16 mouse cellular contexts compared by ENCODE assay signal in the genomic region with DNA sequence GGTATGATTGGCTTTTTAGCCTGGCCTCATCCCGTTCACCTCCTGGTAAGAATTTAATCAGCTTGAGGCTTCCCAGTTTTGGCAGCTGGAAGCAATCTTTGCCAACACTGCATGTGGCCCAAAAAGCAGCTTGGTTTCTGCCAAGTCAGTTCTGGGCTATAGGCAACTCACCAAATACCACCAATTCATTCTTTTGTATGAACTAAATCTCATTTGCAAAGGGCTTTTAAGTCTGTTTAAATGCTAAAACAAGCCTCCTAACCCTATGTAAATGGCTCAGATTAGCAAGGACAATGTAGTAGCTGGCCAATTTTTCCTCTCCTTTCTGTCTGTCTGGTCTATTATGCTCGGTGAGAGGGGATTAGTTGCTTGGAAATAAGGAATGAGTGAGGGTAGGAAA.
DNase-seq lines count a peak whose midpoint lies in the region; ATAC-seq lines count a peak whose summit lies in the region.
"Had no signal": no experiment of that assay in that cellular context is flagged by ENCODE, and none has a peak within 500 bp of the region (broad histone marks: within the 10 kb centered on the region; RNA-seq: fewer than 3 reads in every experiment).

No protein-coding gene starts in this region.

- H3K36me3 ChIP-seq in hindbrain, embryonic 13.5 days = no peaks in the 10 kb centered on the region
- H3K36me3 ChIP-seq in hindbrain, embryonic 11.5 days (ENCODE audit: control insufficient read depth, insufficient read depth, low read length) = no peaks in the 10 kb centered on the region
- no peaks in the 10 kb centered on the region for H3K36me3 ChIP-seq in forebrain, embryonic 12.5 days (replicated peaks)
- H3K36me3 ChIP-seq in midbrain, embryonic 13.5 days = no peaks in the 10 kb centered on the region
- H3K36me3 ChIP-seq: kidney, embryonic 15.5 days; limb, embryonic 13.5 days had no signal

- ATAC-seq in hindbrain, embryonic 13.5 days (ENCODE audit: low FRiP score) = 0 out of 2 replicates have a peak, but pooled peaks have one; percentile 24
- no peak for ATAC-seq in hindbrain, embryonic 11.5 days (ENCODE audit: low FRiP score)
- peak; percentile 82 for ATAC-seq in forebrain, embryonic 12.5 days (ENCODE audit: low FRiP score)
- peak; percentile 86 for ATAC-seq in midbrain, embryonic 13.5 days
- ATAC-seq: Patski had no signal

- no peak for DNase-seq in hindbrain, embryonic 11.5 days (ENCODE audit: low spot score)
- peak; percentile 72 for DNase-seq in ZHBTc4 (ENCODE audit: low read depth, low spot score)
- no peak for DNase-seq in heart, postnatal 14 days
- DNase-seq in gastrocnemius, postnatal 14 days = no peak
- no peak for DNase-seq in left cerebral cortex, postnatal 10 days (ENCODE audit: extremely low spot score in 1 of 2, low spot score in 2 of 2)
- DNase-seq: cerebellum, adult 9-11 months; heart, postnatal 4 days; lung, adult 18-20 months; right cerebral cortex, postnatal 25 days had no signal

- no peak overlapping the region for H3K9ac ChIP-seq in hindbrain, embryonic 13.5 days
- H3K9ac ChIP-seq in hindbrain, embryonic 11.5 days (ENCODE audit: low read depth, low read length) = no peak overlapping the region
- H3K9ac ChIP-seq in forebrain, embryonic 12.5 days = no peak overlapping the region
- no peak overlapping the region for H3K9ac ChIP-seq in midbrain, embryonic 13.5 days (replicated peaks)
- H3K9ac ChIP-seq: kidney, embryonic 15.5 days; limb, embryonic 13.5 days had no signal

- no peaks in the 10 kb centered on the region for H3K9me3 ChIP-seq in hindbrain, embryonic 13.5 days
- no peaks in the 10 kb centered on the region for H3K9me3 ChIP-seq in hindbrain, embryonic 11.5 days (ENCODE audit: control insufficient read depth, low read length)
- peaks cover 4% of the 10 kb centered on the region; the same call in 1 of the 2 replicates for H3K9me3 ChIP-seq in forebrain, embryonic 12.5 days
- H3K9me3 ChIP-seq in midbrain, embryonic 13.5 days = no peaks in the 10 kb centered on the region
- H3K9me3 ChIP-seq: kidney, embryonic 15.5 days had no signal

- H3K27me3 ChIP-seq in hindbrain, embryonic 13.5 days = no peaks in the 10 kb centered on the region
- H3K27me3 ChIP-seq in hindbrain, embryonic 11.5 days (ENCODE audit: control insufficient read depth, insufficient read depth, low read length) = no peaks in the 10 kb centered on the region
- H3K27me3 ChIP-seq in forebrain, embryonic 12.5 days = peaks cover 51% of the 10 kb centered on the region
- peaks cover 53% of the 10 kb centered on the region for H3K27me3 ChIP-seq in midbrain, embryonic 13.5 days
- H3K27me3 ChIP-seq: kidney, embryonic 15.5 days; limb, embryonic 13.5 days; Patski had no signal

- H3K4me2 ChIP-seq in hindbrain, embryonic 13.5 days = no peak overlapping the region
- no peak overlapping the region for H3K4me2 ChIP-seq in hindbrain, embryonic 11.5 days (replicated peaks; ENCODE audit: low read depth, low read length)
- H3K4me2 ChIP-seq in forebrain, embryonic 12.5 days = no peak overlapping the region
- H3K4me2 ChIP-seq in midbrain, embryonic 13.5 days (replicated peaks) = no peak overlapping the region
- H3K4me2 ChIP-seq: kidney, embryonic 15.5 days; limb, embryonic 13.5 days had no signal

- 26% methylated on average over 2 of the region's 2 CpGs for WGBS in hindbrain, embryonic 13.5 days
- 46% methylated on average over 2 of the region's 2 CpGs for WGBS in hindbrain, embryonic 11.5 days
- 0% methylated on average over 2 of the region's 2 CpGs for WGBS in forebrain, embryonic 12.5 days
- 4% methylated on average over 2 of the region's 2 CpGs for WGBS in midbrain, embryonic 13.5 days

- intact Hi-C loops in heart, postnatal 14 days (cut with DNase I) = no loop called here
- intact Hi-C loops in gastrocnemius, postnatal 14 days (cut with DNase I; ENCODE audit: low total_unique reads) = no loop called here
- intact Hi-C loops in left cerebral cortex, postnatal 10 days (cut with DNase I) = no loop called here

- no peak overlapping the region for H3K4me3 ChIP-seq in hindbrain, embryonic 13.5 days
- no peak overlapping the region for H3K4me3 ChIP-seq in hindbrain, embryonic 11.5 days (ENCODE audit: low read depth, low read length)
- H3K4me3 ChIP-seq in forebrain, embryonic 12.5 days (replicated peaks) = no peak overlapping the region
- no peak overlapping the region for H3K4me3 ChIP-seq in midbrain, embryonic 13.5 days (replicated peaks)
- H3K4me3 ChIP-seq: erythroblast, embryonic 14.5 days; kidney, embryonic 15.5 days; limb, embryonic 13.5 days had no signal

- H3K4me1 ChIP-seq in hindbrain, embryonic 13.5 days (replicated peaks) = no peaks in the 10 kb centered on the region; the same call in 1 of the 2 replicates
- H3K4me1 ChIP-seq in hindbrain, embryonic 11.5 days (replicated peaks; ENCODE audit: control insufficient read depth, insufficient read depth, low read length) = no peaks in the 10 kb centered on the region
- H3K4me1 ChIP-seq in forebrain, embryonic 12.5 days = peaks cover 6% of the 10 kb centered on the region
- H3K4me1 ChIP-seq in midbrain, embryonic 13.5 days (replicated peaks) = 0 out of 2 replicates have a peak, but pooled peaks cover 6% of the 10 kb centered on the region
- H3K4me1 ChIP-seq: kidney, embryonic 15.5 days had no signal

- no peak overlapping the region for H3K27ac ChIP-seq in hindbrain, embryonic 13.5 days
- H3K27ac ChIP-seq in hindbrain, embryonic 11.5 days (ENCODE audit: low read depth, low read length) = no peak overlapping the region
- no peak overlapping the region for H3K27ac ChIP-seq in forebrain, embryonic 12.5 days
- no peak overlapping the region for H3K27ac ChIP-seq in midbrain, embryonic 13.5 days
- H3K27ac ChIP-seq: kidney, embryonic 15.5 days; limb, embryonic 13.5 days had no signal
